Mouse (Mus musculus) left cerebral cortex, adult 9 months (tissue): ENCODE measurements around the gene Rabggtb.
"Not testable (repeated sequence)": the region's sequence is repeated elsewhere in the genome, so short reads cannot be mapped to it uniquely, and the experiment has no call there.

Experiments
- DNase-seq, 2 experiments: peaks; one replicate each; pipeline ENCODE4 v3.0.0; 2022; ENCODE audit warnings: low spot score in 2 of 2

The Rabggtb gene

GRCm38 (mm10) chr3:153863816-153864215 is 49.0 kb downstream of the Rabggtb start:
- no peak for DNase-seq

GRCm38 (mm10) chr3:153860392-153860791 is 52.4 kb downstream of the Rabggtb start:
- DNase-seq, result not testable (repeated sequence)

GRCm38 (mm10) chr3:153858350-153859001 is 54.3 kb downstream of the Rabggtb start:
- no peak for DNase-seq
